Mouse (Mus musculus) embryonic facial prominence, embryonic 14.5 days (tissue): ENCODE data around the gene Zdhhc17. TPM values are rescaled to one million over a fixed set of nuclear protein-coding genes. Genes with fewer than 3 reads are reported as not detected.

Source experiments
- ATAC-seq: fragments of 200-750 bp; cut with Nextera tagmentation; 2 replicates; pipeline ENCODE4 v1.8.0; 2017; ENCODE audit warnings: low read depth, moderate number of reproducible peaks, moderate TSS enrichment
- DNase-seq: peaks from one replicate; pipeline ENCODE4 v3.0.0-alpha.2; 2015; ENCODE audit warnings: low spot score
- H3K27ac ChIP-seq: fragments of 300-500 bp; sonication (generic); replicated peaks from 2 replicates; pipeline ENCODE4 v1.5.1; 2014; ENCODE audit warnings: low read depth, mild to moderate bottlenecking, low read length, moderate library complexity
- H3K27me3 ChIP-seq: fragments of 300-500 bp; sonication (generic); replicated peaks from 2 replicates; pipeline ENCODE4 v1.6.1; 2014; ENCODE audit warnings: low read length; ENCODE audit not compliant: control insufficient read depth, insufficient read depth
- H3K36me3 ChIP-seq: fragments of 300-500 bp; sonication (generic); 2 replicates; pipeline ENCODE4 v1.6.1; 2014; ENCODE audit warnings: low read length, mixed read lengths; ENCODE audit not compliant: control insufficient read depth, insufficient read depth
- H3K4me1 ChIP-seq: fragments of 300-500 bp; sonication (generic); 2 replicates; pipeline ENCODE4 v1.6.1; 2014; ENCODE audit warnings: antibody characterized with exemption, low read length; ENCODE audit not compliant: control insufficient read depth, insufficient read depth
- H3K4me2 ChIP-seq: fragments of 300-500 bp; sonication (generic); 2 replicates; pipeline ENCODE4 v1.6.1; 2014; ENCODE audit warnings: low read depth, mild to moderate bottlenecking, low read length, moderate library complexity, mixed read lengths
- H3K4me3 ChIP-seq: fragments of 300-500 bp; sonication (generic); 2 replicates; pipeline ENCODE4 v1.5.1; 2014; ENCODE audit warnings: low read depth, mild to moderate bottlenecking, low read length
- H3K9ac ChIP-seq: fragments of 300-500 bp; sonication (generic); 2 replicates; pipeline ENCODE4 v1.6.1; 2014; ENCODE audit warnings: low read depth, mild to moderate bottlenecking, low read length, moderate library complexity, mixed read lengths
- H3K9me3 ChIP-seq: fragments of 300-500 bp; sonication (generic); 2 replicates; pipeline ENCODE4 v1.6.1; 2016; ENCODE audit warnings: low read length; ENCODE audit not compliant: control insufficient read depth
- WGBS: fragments of 180-500 bp; shearing (Covaris S2); extraction: QIAGEN DNeasy Blood & Tissue Kit; methylation state at CpG from one replicate; pipeline ENCODE4 v1.1.7; 2014; 5-methylcytosine and 5-hydroxymethylcytosine counted together
- polyA plus RNA-seq: library from polyadenylated mRNA; unstranded; fragments of >200 nt; fragmentation: Nextera tagmentation; extraction: Ambion mirVana; gene quantifications from 2 replicates; pipeline ENCODE4 v1.2.1, GENCODE M21; 2014

Gene Zdhhc17
- 21.8 and 28.7 TPM in 2 replicates for polyA plus RNA-seq

- H3K36me3 ChIP-seq = no peaks in the 10 kb centered on the region
- H3K4me1 ChIP-seq = peaks cover 9% of the 10 kb centered on the region; the same call in 1 of the 2 replicates
- peak within 1 kb of the TSS; percentile 99 for H3K9ac ChIP-seq
- H3K4me3 ChIP-seq = peak within 1 kb of the TSS; percentile 88
- no peaks in the 10 kb centered on the region for H3K27me3 ChIP-seq
- peak within 1 kb of the TSS; percentile 97 for H3K27ac ChIP-seq
- ATAC-seq (peak; percentile 92), DNase-seq (peak; percentile 96)
- H3K9me3 ChIP-seq = no peaks in the 10 kb centered on the region
- H3K4me2 ChIP-seq = peak within 1 kb of the TSS; percentile 94
- WGBS = under 1% methylated on average over 20 of the region's 112 CpGs
Observed at GRCm38 (mm10) chr10:111009641-111010479, at the start of gene Zdhhc17. Zdhhc17 (minus strand) TSS chr10:111010140.

- WGBS = 53% methylated on average over 4 of the region's 4 CpGs
- no peaks in the 10 kb centered on the region for H3K27me3 ChIP-seq
- no peak for ATAC-seq
- no peak overlapping the region for H3K4me2 ChIP-seq
- no peak overlapping the region for H3K27ac ChIP-seq
- H3K4me1 ChIP-seq = no peaks in the 10 kb centered on the region
- H3K9ac ChIP-seq = no peak overlapping the region
- no peak overlapping the region for H3K4me3 ChIP-seq
- no peak for DNase-seq
- no peaks in the 10 kb centered on the region for H3K9me3 ChIP-seq
- H3K36me3 ChIP-seq = no peaks in the 10 kb centered on the region
Observed at GRCm38 (mm10) chr10:111055770-111056169, 45.8 kb upstream of the Zdhhc17 start.

GRCm38 (mm10) chr10:111051606-111052005 lies 41.7 kb upstream of the Zdhhc17 start:
- no peak overlapping the region for H3K9ac ChIP-seq
- no peaks in the 10 kb centered on the region for H3K36me3 ChIP-seq
- no peak overlapping the region for H3K4me3 ChIP-seq
- DNase-seq = no peak
- no peaks in the 10 kb centered on the region for H3K9me3 ChIP-seq
- H3K4me1 ChIP-seq = no peaks in the 10 kb centered on the region
- H3K27ac ChIP-seq = no peak overlapping the region
- WGBS = 91% methylated on average over 3 of the region's 3 CpGs
- no peaks in the 10 kb centered on the region for H3K27me3 ChIP-seq
- ATAC-seq = no peak
- H3K4me2 ChIP-seq = no peak overlapping the region

GRCm38 (mm10) chr10:111050511-111050910 lies 40.6 kb upstream of the Zdhhc17 start:
- Histone ChIP-seq H3K4me3 (no peak overlapping the region), H3K4me2 (no peak overlapping the region), H3K9ac (no peak overlapping the region), H3K9me3 (no peaks in the 10 kb centered on the region), H3K4me1 (no peaks in the 10 kb centered on the region), H3K27me3 (no peaks in the 10 kb centered on the region), H3K27ac (no peak overlapping the region), H3K36me3 (no peaks in the 10 kb centered on the region)
- ATAC-seq (no peak), DNase-seq (no peak)
- WGBS = 71% methylated on average over 4 of the region's 4 CpGs

- DNase-seq = no peak
- WGBS = 75% methylated on average over 3 of the region's 3 CpGs
- Histone ChIP-seq H3K36me3 (no peaks in the 10 kb centered on the region), H3K4me2 (no peak overlapping the region), H3K4me1 (no peaks in the 10 kb centered on the region), H3K4me3 (no peak overlapping the region), H3K27ac (no peak overlapping the region), H3K9me3 (no peaks in the 10 kb centered on the region), H3K9ac (no peak overlapping the region), H3K27me3 (no peaks in the 10 kb centered on the region)
- ATAC-seq = no peak
Observed at GRCm38 (mm10) chr10:111050061-111050460, 40.1 kb upstream of the Zdhhc17 start.

GRCm38 (mm10) chr10:111047895-111048294 lies 38.0 kb upstream of the Zdhhc17 start:
- Histone ChIP-seq H3K27me3 (no peaks in the 10 kb centered on the region), H3K36me3 (no peaks in the 10 kb centered on the region), H3K4me2 (no peak overlapping the region), H3K9ac (no peak overlapping the region), H3K27ac (no peak overlapping the region), H3K4me1 (no peaks in the 10 kb centered on the region), H3K9me3 (0 out of 2 replicates have a peak, but pooled peaks cover 9% of the 10 kb centered on the region), H3K4me3 (no peak overlapping the region)
- DNase-seq = no peak
- no peak for ATAC-seq
- WGBS = 84% methylated on average over 7 of the region's 7 CpGs

GRCm38 (mm10) chr10:111040078-111040656 lies 30.2 kb upstream of the Zdhhc17 start:
- no peak overlapping the region for H3K27ac ChIP-seq
- no peak overlapping the region for H3K4me3 ChIP-seq
- H3K9ac ChIP-seq = no peak overlapping the region
- H3K27me3 ChIP-seq = peaks cover 2% of the 10 kb centered on the region; the same call in 1 of the 2 replicates
- ATAC-seq (no peak), DNase-seq (no peak)
- H3K36me3 ChIP-seq = no peaks in the 10 kb centered on the region
- 0 out of 2 replicates have a peak, but pooled peaks cover 9% of the 10 kb centered on the region for H3K9me3 ChIP-seq
- WGBS = 75% methylated on average over 7 of the region's 7 CpGs
- no peak overlapping the region for H3K4me2 ChIP-seq
- no peaks in the 10 kb centered on the region for H3K4me1 ChIP-seq

GRCm38 (mm10) chr10:111036851-111037250 lies 26.9 kb upstream of the Zdhhc17 start:
- H3K4me1 ChIP-seq = no peaks in the 10 kb centered on the region
- H3K9me3 ChIP-seq = no peaks in the 10 kb centered on the region
- WGBS = 72% methylated on average over 1 of the region's 1 CpGs
- H3K27me3 ChIP-seq = peaks cover 2% of the 10 kb centered on the region; the same call in 1 of the 2 replicates
- H3K4me3 ChIP-seq = no peak overlapping the region
- ATAC-seq (no peak), DNase-seq (no peak)
- no peaks in the 10 kb centered on the region for H3K36me3 ChIP-seq
- no peak overlapping the region for H3K9ac ChIP-seq
- no peak overlapping the region for H3K4me2 ChIP-seq
- no peak overlapping the region for H3K27ac ChIP-seq
